Mouse (Mus musculus) right cerebral cortex, postnatal 25 days (tissue): ENCODE data around the gene Emc8.

ENCODE experiments used
- DNase-seq: peaks from one replicate; pipeline ENCODE4 v3.0.0; 2022

Gene Emc8

GRCm38 (mm10) chr8:120634329-120634839 is 34.0 kb downstream of the Emc8 start:
- DNase-seq = peak; percentile 50

GRCm38 (mm10) chr8:120633665-120634271 is 34.6 kb downstream of the Emc8 start:
- peak; percentile 34 for DNase-seq

GRCm38 (mm10) chr8:120632969-120633664 is 35.3 kb downstream of the Emc8 start:
- DNase-seq = no peak

DNA sequence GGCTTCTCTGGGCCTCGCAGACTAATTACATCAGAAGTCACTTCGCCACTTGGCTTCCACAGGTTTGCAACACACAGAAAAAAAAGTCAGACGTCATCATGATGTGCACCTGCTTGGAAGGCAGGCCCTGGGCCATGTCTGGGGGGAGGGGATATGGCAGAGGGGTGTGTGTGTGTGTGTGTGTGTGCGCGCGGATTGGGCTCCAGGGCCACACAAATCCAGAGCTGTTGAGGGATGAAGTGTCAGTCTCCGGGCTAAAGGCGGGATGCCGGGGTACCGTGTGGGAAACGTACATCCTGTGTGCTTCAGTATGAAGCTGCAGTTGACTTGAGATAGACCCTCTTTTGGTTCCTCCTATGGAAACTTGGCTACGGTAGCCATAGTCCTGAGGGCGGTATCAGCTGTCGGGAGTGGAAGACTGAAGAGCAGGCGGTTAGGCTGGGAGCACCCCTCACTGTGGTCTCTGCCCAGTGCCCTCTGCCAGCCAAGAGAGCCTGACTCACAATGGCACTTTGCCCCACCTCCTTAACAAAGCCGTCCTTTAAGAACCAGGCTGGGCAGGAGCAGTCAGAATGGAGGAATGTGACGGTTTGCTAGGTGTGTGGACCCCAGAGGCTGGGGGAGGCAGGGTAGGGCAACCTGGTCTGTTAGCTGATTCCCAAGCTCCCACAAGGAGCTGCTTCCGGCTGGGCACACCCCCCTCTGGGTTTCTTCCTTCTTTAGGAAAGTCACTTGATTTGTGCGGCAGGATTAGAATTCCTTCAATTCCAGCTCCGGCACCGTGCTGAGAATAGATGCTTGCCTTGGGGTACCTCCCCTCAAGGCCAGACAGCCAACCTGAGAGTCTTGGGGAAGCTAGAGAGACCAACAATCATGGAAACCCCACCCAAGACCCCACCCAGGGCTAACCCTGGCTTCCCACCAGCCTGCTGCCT is 36.7 kb downstream of the Emc8 start:
- DNase-seq = no peak

DNA sequence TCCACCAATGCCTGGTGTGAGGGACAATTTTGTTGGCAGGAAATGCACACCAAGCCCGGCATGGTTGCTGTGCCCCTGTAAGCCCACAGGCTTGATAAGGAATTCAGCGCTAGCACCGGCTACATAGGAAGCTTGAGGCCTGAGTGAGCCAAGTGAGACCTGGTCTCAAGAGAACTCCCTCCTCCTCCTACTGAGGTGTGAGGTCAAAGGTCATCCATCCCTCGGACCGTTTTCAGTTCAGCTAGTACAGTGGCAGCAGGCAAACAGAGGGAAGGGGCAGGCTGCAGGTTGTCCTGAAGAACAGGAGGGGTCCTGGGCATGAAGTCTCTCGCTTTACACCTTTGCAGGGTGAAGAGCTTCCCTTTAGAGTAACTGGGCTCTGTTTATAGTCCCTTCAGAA is 37.5 kb downstream of the Emc8 start:
- DNase-seq = no peak

DNA sequence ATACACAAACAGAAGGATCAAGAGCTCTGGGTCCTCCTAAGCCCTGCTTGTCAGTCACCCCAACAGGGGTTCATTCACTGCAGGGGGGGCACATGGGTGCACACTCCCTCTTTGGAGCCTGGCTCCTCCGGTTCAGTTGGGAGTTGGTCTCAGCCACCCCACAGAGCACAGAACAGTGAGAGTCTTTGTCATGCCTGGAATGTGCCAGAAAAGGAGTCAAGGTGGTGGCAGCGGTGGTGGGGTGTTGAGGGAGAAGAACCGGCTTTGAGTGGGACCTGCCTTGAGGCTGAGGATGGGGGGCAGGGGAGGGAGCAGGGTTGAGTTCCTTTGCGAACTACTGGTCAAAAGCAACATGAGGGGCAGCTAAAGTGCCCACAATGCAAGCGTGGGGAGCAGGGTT is 38.3 kb downstream of the Emc8 start:
- DNase-seq = no peak

DNA sequence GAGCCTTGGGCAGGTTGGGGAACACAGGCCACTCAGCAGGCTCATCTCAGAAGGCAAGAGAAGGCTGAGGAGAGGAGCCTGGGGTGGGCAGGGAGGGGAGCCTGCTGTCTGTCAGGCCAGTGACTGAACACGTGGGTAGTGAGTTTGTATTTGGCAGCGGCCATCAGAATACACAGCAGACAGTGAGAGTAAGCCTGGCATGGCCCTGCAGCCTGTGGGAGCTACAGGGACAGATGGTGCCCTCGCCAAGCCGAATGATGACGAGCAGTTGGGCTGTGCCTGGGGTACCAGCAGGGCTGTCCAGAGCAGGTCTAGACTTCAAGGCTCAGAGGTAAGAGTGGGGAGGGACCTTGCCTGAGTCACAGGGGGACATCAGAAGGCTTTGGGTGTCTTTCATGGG is 41.1 kb downstream of the Emc8 start:
- no peak for DNase-seq

DNA sequence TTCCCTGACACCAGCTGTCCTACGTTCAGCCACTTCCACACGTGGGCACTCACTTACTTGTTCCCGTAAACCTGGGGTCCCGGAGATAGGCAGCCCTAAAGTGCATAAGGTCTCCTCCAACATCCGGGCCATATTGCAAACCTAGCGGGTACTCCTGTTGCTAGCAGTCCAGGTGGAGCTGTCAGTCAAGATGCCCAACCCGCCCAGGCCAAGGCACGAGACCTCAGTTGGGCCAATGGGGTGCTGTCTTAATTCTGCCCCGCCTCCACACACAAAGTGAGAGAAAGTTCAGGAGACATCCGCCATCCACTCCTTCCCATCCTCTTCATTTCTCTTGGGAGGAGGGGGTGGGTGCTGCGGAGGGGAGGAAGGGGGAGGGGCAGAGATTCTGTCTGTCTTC is 41.9 kb downstream of the Emc8 start:
- DNase-seq = no peak

- DNase-seq = no peak
Observed at GRCm38 (mm10) chr8:120623608-120624007, 44.8 kb downstream of the Emc8 start.

GRCm38 (mm10) chr8:120622161-120622560 is 46.2 kb downstream of the Emc8 start:
- DNase-seq = no peak

- no peak for DNase-seq
Observed at GRCm38 (mm10) chr8:120620441-120620840, 47.9 kb downstream of the Emc8 start.

GRCm38 (mm10) chr8:120619235-120620180 is 48.9 kb downstream of the Emc8 start:
- peak; percentile 35 for DNase-seq

DNA sequence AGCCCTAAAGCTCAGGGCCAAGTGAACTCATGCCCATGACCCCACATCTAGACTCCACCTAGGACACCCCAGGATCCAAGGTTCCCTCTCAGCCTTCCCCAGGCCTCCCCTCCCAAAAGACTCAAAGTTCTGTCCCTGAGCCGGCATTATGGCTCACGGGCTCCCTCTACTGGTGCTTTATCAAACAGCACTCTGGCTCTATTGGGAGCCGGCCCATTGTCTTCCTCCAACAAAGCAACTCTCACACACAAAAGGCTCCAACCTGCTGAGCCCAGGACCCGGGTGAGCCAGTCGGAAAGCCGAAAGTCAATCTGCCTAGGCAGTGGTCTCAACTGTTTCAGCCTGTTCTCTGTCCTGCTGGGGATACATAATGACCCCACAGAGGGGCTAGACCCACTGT is 50.3 kb downstream of the Emc8 start:
- DNase-seq = peak; percentile 56

GRCm38 (mm10) chr8:120616663-120617626 is 51.4 kb downstream of the Emc8 start:
- DNase-seq = no peak

DNA sequence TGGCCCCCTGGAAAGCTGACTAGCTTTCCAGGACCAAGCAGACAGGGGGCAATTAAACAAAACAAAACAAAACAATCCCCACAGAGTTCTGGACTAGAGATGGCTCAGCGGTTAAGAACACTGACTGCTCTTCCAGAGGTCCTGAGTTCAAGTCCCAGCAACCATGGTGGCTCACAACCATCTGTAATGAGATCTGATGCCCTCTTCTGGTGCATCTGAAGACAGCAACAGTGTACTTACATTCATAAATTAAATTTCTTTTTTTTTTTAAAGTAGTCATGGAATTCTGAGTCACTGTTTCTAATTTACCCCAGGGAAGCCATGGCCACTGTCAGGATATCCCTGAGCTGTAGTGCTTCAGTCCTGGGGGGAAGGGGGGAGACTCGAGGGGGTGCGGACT is 53.9 kb downstream of the Emc8 start:
- no peak for DNase-seq

GRCm38 (mm10) chr8:120610824-120611223 is 57.5 kb downstream of the Emc8 start:
- DNase-seq = no peak

GRCm38 (mm10) chr8:120607885-120608284 is 60.5 kb downstream of the Emc8 start:
- DNase-seq = peak; percentile 55

- DNase-seq = no peak
Observed at GRCm38 (mm10) chr8:120607460-120607859, 60.9 kb downstream of the Emc8 start.
